Mouse (Mus musculus) thymus, postnatal 10 days (tissue): ENCODE measurements around the gene Sbds.

Experiments used
- DNase-seq, 2 experiments: peaks; one replicate each; pipeline ENCODE4 v3.0.0; 2021; ENCODE audit warnings: low spot score in 2 of 2

Sbds gene

DNA sequence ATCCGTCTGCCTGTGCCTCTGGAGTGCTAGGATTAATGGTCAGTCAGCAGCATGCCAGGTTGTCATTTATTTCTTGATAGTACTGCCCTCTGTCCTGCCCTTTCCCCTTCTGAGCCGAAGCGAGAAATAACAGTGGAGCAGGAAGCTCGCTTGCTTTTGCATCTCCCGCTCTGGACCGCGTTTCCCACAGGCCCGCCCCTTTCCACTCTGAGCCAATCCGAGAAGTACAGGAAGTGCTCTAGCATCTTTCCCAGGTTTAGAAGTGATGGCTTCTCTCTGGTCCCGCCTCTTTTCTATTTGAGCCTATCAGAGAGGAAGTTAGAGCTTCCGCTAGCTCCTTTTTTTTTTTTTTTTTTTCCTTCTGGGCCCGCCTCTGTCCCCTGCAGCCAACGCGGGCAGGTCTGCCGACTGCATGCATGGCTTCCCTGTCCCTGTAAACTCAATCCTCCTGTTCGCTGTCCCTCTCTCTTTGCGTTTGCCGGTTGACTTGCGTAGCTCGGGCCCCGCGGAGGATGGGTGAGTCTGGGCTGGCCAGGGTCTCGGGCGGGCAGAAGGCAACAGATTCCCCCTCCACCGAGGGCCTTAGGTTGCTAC, 1.4 kb upstream of the Sbds start:
- peak; percentile 91 to 93 for DNase-seq

GRCm38 (mm10) chr5:130255799-130256525, 632 bp upstream of the Sbds start:
- peak in 1 of 2 experiments; percentile 9 for DNase-seq

DNA sequence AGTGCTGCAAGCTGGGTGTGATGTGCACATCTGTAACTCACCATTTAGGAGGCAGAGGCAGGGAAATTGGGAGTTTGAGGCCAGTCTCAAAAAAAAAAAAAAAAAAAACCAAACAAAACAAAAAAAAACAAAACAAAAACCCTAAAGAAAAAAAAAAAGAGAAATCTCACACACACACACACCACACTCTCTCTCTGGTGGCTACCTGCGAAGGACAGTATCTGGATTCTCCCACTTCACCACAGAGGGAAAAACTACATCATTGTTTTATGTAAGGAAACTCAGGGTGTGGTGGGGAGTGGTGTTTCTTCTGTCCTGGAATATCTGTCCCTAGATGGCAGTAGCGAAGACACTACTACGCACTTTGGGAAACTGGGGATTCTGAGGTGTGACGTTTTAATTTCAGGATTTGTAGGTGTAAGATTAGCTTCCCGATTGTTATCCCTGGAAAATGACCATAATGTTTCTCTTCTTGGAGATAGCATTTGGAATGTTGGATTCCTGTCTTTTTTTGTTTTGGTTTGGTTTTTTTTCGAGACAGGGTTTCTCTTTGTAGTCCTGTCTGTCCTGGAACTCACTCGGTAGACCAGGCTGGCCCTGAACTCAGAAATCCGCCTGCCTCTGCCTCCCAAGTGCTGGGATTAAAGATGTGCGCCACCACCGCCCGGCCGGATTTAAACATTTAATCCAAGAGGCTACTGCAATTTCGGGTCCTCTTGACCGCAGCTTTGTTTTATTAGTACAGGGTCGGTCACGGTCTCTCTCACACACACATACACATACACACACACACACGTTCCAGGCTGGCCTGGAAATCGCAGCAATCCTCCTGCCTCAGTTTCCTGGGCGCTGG, 940 bp downstream of the Sbds start:
- DNase-seq = no peak

GRCm38 (mm10) chr5:130247823-130248222, 7.5 kb downstream of the Sbds start:
- DNase-seq = no peak

GRCm38 (mm10) chr5:130241426-130241825, 13.9 kb downstream of the Sbds start:
- DNase-seq = no peak

DNA sequence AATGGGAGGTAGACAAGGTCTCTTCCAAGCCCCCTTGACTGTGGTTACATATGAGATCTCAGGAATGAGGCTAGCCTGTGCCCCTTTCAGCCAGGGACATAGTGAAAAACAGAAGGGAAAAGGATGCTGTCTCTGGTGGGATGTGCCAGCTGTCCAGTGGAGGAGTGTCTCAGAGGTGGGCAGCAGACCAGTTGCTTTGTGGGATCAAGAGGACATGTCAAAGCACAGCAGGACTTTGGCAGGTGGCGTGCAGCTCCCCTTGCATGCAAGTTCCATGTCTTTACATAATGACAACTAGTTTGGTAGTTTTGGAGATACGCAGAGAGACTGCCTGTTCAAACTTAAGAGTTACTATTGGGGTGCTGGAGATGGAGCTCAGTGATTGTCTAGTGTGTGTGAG, 15.5 kb downstream of the Sbds start:
- no peak for DNase-seq

DNA sequence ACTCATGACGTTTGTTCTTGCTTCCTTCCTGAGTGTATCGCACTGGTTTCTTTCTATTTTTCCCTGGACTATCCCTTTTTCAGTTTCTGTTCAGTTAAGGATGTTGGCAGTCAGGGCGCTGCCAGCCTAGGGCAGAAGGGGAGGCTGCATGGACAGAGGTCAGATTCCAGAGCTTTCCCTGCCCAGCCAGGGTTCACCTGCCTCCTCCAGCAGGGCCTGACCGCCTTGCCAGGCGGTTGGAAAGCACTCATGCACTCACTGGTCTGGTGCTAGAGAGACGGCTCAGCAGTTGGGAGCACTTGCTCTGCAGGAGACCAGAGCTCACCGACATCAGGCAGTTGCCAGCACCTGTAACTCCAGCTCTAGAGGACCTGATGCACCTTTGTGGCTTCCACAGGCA, 16.1 kb downstream of the Sbds start:
- DNase-seq = no peak

DNA sequence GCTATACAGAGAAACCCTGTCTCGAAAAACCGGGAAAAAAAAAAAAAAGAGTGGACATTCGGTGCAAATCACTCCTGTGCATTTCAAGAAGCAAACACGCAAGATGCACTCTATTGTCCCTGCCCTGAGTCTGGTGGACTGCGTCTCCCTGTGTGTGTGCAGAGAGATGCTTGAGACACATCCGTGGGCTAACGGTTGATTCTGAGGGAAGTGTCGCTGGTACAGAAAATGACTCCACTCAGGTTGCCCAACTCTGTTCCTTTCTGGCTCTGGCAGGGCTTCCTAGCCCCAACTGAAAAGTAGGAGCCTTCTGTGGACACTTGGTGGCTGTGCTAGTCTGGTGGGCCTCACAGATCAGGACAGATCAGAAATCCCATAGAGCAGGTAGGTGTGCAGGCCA, 19.0 kb downstream of the Sbds start:
- no peak for DNase-seq

DNA sequence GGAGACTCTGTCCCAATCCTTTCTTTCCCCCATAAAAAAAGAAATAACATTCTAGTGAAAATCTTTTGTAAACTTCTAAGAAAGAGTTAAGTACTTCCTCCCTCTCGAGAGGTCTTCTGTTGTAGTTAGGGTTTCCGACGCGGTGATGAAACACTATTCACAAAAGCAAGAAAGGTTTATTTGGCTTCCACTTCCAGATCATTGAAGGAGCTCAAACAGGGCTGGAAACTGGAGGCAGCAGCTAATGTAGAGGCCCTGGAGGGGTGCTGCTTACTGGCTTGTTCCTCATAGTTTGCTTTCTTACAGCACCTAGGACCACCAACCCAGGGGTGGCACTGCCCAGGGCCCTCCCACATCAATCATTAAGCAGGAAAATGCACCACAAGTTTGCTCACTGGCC, 27.2 kb downstream of the Sbds start:
- no peak for DNase-seq

DNA sequence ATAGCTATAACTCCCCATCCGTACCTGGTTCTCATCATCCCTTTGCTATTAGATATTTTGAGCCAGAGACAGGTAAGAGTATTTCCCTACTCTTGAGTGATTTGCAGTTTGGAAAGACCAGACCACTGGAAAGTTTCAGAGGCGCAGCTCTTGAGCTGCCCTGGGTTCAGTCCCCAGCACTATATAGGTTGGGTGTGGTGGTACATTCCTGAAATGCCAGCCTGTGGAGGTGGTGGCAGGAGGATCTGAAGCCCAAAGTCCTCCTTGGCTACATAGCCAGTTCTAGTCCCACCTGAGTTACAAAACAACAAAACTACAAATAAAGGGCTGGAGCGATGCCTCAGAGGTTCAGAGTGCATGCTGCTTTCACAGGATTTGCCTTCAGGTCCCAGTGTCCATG, 28.5 kb downstream of the Sbds start:
- DNase-seq = no peak

DNA sequence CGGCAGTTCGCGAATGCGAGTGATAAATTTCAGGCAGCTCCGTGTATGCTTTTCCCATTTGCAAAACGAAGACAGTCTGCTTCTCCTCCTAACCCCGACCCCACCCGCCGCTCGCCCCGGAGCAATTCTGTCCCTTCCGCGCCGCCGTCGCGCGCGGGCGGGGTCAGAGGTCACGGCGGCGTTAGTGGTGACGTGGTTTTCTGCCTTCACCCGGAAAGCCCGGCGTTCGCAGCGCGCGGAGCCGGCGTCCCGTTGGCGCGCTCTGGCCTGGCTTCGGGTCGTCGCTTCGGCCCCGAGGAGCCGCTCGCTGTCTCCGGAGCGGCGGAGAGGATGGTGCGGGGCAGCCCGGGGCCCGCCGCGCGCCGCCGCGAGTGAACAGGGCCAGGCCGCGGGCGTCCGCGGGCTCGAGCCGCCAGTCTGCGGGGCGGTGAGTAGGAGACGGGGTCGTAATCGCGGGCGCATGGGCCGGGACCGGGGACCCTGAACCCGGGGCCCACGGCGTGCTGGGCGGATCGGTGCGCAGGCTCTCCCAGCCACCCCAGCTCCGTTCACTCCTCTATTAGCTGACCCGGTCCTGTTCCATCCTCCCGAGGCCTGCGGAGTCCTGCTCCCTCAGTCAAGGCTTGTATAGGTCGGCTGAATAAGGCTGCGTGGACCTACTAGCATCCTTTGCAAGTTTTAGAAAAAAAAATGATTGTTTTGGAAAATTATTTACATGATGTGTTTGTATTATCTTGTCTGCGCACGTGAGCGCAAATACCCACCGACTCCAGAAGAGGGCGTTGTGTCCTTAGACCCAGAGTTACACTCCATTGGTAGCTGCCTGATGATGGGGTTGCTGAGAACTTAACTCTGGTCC, 33.0 kb downstream of the Sbds start:
- DNase-seq = peak; percentile 94 to 96

DNA sequence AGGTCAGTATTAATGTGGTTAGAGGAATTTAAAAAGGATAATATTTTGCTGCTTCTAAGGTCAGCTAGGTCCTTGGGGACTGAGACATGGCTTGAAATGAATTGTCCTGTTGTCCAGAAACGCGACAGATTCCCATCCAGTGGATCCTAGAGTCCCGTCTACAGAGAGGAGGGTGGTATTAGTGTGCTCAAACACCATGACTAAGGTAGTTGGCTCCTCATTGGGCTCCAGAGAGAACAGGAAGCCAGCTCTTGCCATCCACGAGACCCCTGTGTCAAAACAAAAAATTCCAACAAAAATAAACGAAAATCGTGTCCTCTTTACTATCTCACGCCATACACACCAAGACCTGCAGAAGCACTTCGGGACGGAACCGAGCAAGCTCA, 33.6 kb downstream of the Sbds start:
- no peak for DNase-seq

- no peak for DNase-seq
These were observed 34.0 kb downstream of the Sbds start for GRCm38 (mm10) chr5:130221316-130221715.

GRCm38 (mm10) chr5:130218336-130218735, 37.0 kb downstream of the Sbds start:
- no peak for DNase-seq

DNA sequence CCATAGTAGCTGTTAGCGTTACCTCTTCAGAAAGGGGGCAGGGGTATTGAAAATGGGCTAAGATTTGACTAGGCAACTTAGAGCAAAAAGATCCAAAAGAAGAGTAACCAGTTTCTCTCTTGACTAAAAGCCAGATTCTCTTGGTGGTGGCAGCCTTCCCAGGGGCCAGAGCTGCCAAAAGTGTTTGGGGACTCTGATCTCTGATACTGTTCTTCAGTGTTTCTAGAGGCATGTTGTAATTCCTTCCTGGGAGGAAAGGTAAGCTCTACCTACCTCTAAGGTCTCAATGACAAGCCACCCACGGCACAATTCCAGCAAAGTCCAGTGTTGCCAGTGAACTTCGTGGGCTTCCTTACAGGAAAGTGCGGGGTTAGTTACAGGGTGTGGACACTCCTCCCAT, 37.9 kb downstream of the Sbds start:
- DNase-seq = no peak

DNA sequence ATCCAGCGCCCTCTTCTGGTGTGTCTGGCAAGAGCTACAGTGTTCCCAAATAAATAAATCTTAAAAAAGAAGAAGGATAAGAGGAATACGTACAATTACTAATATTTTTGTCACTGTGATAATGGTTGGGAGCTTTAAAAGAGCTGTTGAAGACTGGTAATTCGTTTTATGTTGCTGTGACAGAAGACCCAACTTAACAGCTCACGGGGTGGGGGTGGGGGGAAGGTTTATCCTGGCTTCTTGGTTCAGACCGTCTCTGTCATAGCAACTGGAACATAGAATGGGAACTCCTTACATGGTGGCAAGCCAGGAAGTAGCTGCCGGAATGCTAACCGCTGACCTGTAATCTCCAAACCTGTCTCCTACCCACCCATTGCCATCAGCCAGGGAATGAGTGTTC, 38.5 kb downstream of the Sbds start, which contains the start of gene Tmem248:
Gene Tmem248, plus strand, starts transcription at position 301 of the 400 bp plus-strand sequence.
- no peak for DNase-seq

GRCm38 (mm10) chr5:130212956-130213355, 42.4 kb downstream of the Sbds start:
- DNase-seq = no peak

- DNase-seq = no peak
These were observed 48.0 kb downstream of the Sbds start for GRCm38 (mm10) chr5:130207299-130207698.

GRCm38 (mm10) chr5:130205441-130206023, 49.8 kb downstream of the Sbds start:
- DNase-seq = no peak

- no peak for DNase-seq
These were observed 50.8 kb downstream of the Sbds start for GRCm38 (mm10) chr5:130204560-130204959.

DNA sequence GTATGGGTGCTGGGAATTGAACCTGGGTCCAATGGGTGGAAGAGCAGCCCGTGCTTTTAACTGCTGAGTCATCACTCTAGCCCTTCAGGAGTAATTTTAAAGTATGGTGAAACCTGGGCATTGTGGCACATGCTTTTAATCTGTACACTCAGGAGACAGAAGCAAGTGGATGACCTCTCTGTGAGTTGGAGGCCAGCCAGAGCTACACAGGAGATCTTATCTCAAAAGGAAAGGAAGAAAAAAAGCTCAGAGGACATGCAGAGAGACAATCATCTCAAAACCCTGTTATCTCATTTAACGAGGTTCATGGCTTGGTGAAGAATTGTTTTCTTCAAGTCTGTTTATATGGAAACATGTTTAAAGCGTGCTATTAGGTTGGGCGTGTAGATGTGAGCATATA, 51.4 kb downstream of the Sbds start:
- no peak for DNase-seq
